Mouse (Mus musculus): ENCODE measurements around the gene Fkbp5.
"Not testable (repeated sequence)": the region's sequence is repeated elsewhere in the genome, so short reads cannot be mapped to it uniquely, and the experiment has no call there.

- TF ChIP-seq CTCF (IDR thresholded peaks at IDR 0.05; ENCODE audit: control insufficient read depth, insufficient read depth, low read length); POLR2A (IDR thresholded peaks at IDR 0.05; ENCODE audit: borderline replicate concordance, control insufficient read depth, low read depth, low read length): not testable (repeated sequence)
Observed at GRCm38 (mm10) chr17:28418481-28418880, 98.8 kb downstream of the Fkbp5 start.
